Mouse (Mus musculus): Measurements from ENCODE around the gene Qpctl.

The Qpctl gene

GRCm38 (mm10) chr7:19093174-19093521 lies 55.9 kb downstream of the Qpctl start:
- ATAC-seq (ENCODE audit: insufficient number of reproducible peaks, low FRiP score, low TSS enrichment): 0 out of 2 replicates have a peak, but pooled peaks have one; percentile 49

- no peak for ATAC-seq (ENCODE audit: insufficient number of reproducible peaks, low FRiP score, low TSS enrichment)
These were observed 56.5 kb downstream of the Qpctl start for GRCm38 (mm10) chr7:19092381-19093173.

GRCm38 (mm10) chr7:19091913-19092312 lies 57.2 kb downstream of the Qpctl start:
- no peak for ATAC-seq (ENCODE audit: insufficient number of reproducible peaks, low FRiP score, low TSS enrichment)
